Mouse (Mus musculus) left cerebral cortex, adult 11 months (tissue): ENCODE data around the gene Kcnab3.

ENCODE experiments used
- DNase-seq: peaks from one replicate; pipeline ENCODE4 v3.0.0; 2022; ENCODE audit warnings: low spot score

Kcnab3 gene

DNA sequence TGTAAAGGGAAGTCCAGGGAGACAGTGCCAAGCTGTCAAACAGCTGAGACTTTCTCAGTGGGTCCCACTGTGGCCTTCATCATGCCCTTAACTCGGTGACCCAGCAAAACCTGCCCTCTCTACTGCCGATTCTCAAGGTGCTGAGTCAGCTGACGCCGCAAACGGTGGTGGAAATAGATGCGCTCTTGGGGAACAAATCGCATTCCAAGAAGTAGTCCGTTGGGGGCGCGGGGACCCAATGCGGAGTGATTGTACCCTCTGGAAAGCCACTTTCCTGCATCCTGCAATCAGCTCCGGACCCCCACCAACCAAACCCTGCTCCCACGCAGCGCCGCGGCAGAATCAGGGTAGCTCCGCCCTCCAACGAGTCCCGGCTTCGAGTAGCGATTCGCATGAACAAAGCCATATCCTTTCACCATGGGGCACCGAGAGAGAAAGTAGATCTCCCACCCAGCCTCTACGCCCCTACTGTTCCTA, 5.9 kb downstream of the Kcnab3 start:
- peak; percentile 57 for DNase-seq

DNA sequence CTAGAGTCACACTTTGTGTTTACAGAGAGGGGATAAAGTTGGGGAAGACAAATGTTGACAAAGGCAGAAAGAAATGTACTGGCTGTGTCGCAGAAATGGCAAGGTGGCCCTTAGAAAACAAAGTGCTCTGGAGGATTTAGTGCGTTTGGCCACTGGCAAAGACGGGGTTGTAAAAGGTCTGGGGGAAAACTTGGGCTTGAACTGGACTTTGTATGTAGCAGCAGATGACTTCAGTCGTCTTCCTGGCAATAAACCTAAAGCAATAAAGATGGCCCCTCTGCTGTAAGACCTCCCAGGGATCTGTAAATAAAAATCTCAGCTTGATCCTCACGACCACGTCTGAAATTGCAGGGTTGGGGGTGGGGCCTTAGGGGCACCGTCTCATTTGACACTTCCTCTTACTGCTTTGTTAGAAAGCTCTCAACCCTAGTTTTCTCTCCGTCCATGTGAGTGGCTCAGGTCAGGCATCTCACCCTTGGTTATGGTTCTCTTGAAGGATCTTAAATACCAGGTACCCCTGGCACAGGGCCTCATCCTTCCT, 6.7 kb downstream of the Kcnab3 start:
- DNase-seq = no peak

- no peak for DNase-seq
Measured at GRCm38 (mm10) chr11:69333922-69334321, 7.9 kb downstream of the Kcnab3 start.

GRCm38 (mm10) chr11:69334796-69335195, 8.7 kb downstream of the Kcnab3 start:
- DNase-seq = no peak

- peak; percentile 66 for DNase-seq
Measured at GRCm38 (mm10) chr11:69340161-69341131, 14.4 kb downstream of the Kcnab3 start, which contains the start of gene Rnf227. Gene Rnf227, plus strand, starts transcription at chr11:69340461.

GRCm38 (mm10) chr11:69346441-69346840, 20.4 kb downstream of the Kcnab3 start:
- DNase-seq = no peak

DNA sequence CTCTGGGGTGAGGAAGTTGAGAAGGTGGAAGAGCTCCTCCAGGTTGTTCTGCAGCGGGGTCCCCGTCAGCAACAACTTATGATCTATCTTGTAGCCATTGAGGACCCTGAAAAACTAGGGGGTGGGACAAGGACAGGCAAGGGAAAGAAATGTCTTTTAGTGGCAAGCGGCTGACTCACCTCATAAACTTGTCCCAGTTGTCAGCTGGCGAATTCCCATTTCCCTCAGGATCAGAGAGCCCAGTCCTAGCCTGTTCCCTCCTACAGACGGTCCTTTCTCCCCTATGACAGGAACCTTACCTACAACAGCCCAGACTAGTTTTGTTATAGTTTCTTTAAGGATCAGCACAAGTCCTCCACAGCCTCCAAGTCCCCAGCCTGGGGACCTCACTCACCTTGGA, 30.5 kb downstream of the Kcnab3 start:
- no peak for DNase-seq

GRCm38 (mm10) chr11:69357690-69358089, 31.6 kb downstream of the Kcnab3 start:
- no peak for DNase-seq

- no peak for DNase-seq
Measured at GRCm38 (mm10) chr11:69362021-69362420, 36.0 kb downstream of the Kcnab3 start.

DNA sequence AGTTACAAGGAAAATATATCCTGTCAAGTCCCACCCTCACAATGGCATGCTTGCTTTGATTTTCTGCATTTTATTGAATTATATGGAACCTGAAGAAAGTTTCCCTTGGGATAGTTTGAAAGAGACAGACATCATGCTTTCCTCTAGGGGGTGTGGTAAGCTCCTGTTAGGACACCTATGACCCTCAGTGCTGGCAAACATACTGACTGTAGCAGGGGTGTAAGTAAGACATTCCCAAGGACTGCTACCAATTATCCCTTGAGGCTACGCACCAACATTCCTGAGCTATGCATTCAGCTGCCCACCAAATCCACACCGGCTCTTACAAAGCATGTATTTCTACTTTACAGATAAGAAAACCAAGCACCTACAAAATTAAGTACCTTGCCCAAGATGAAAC, 36.4 kb downstream of the Kcnab3 start:
- DNase-seq = no peak

DNA sequence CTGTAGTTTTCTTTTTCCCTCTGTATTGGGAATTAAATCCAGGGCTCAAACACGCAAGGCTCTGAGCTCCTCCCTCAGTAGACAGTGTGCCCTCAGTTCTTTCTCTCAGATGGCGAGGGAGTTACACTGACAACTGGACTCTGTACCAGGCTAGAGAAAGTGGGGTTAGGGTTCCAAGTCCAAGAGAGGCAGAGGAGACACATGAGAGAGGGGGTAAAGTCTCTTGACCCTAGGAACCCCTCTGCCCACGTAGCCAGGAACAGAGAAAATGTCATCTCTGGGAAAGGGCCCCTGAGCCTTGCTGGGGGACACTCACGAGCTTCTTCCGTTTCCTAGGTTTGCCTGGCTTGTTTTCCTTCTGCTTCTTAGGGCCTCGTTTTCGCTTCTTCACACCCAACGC, 38.3 kb downstream of the Kcnab3 start:
- DNase-seq = no peak

GRCm38 (mm10) chr11:69364910-69365309, 38.9 kb downstream of the Kcnab3 start:
- DNase-seq = peak; percentile 87

DNA sequence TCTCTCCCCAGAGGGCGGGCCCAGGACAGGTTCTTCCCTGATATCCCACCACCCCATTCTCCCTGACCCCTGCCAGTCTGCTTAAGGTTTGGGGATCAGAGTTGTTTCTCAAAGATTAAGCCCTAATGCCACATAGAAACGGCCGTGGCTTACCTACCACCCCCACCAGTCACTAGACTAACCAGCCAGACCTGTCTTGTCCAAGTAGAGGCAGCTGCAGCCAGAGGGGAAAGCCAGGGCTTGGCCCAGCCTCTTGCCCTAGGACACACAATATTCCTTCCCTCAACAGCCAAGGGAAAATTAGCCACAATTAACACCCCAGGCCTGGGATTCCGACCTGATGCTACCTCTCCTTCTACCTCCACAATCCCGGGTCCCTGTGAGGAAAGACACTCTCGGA, 39.7 kb downstream of the Kcnab3 start:
- no peak for DNase-seq

- peak; percentile 92 for DNase-seq
Measured at GRCm38 (mm10) chr11:69366157-69366854, 40.2 kb downstream of the Kcnab3 start.

DNA sequence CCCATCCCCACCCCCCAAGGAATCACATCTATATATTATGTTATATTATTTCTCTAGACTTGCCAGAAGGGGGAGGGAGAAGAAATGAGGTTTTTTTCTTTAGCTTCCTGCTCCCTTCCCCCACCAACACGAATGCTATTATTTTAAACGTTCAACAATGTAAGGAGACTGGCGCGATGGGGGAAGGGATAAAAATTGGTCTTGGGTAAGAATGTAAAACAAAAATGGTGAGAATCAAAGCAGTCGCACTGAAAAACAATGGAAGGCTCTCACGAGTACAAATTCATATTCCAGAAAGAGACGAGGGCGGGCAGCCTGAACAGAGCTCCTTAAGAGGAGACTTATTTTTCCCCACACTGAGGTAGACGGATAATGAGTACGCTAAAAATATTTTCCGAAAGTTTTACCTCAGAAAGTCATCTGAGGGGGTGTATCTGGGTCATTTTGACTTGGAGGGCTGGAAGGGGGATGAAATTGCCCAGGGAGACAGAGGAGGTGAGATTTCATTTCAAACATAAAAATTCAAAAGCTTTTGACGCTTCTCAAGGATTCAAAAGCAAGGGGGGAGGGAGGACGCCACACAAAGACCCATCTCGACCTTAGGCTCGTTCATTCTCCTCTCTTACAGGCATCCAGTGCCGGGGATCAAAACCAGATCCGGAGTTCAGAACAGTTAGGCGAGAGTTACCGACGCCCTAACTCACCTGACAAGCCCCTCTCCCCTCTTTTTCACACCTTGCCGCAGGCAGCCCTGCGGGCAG, 41.0 kb downstream of the Kcnab3 start:
- no peak for DNase-seq

GRCm38 (mm10) chr11:69367616-69368355, 41.7 kb downstream of the Kcnab3 start:
- no peak for DNase-seq

- no peak for DNase-seq
Measured at GRCm38 (mm10) chr11:69368356-69369214, 42.5 kb downstream of the Kcnab3 start.

DNA sequence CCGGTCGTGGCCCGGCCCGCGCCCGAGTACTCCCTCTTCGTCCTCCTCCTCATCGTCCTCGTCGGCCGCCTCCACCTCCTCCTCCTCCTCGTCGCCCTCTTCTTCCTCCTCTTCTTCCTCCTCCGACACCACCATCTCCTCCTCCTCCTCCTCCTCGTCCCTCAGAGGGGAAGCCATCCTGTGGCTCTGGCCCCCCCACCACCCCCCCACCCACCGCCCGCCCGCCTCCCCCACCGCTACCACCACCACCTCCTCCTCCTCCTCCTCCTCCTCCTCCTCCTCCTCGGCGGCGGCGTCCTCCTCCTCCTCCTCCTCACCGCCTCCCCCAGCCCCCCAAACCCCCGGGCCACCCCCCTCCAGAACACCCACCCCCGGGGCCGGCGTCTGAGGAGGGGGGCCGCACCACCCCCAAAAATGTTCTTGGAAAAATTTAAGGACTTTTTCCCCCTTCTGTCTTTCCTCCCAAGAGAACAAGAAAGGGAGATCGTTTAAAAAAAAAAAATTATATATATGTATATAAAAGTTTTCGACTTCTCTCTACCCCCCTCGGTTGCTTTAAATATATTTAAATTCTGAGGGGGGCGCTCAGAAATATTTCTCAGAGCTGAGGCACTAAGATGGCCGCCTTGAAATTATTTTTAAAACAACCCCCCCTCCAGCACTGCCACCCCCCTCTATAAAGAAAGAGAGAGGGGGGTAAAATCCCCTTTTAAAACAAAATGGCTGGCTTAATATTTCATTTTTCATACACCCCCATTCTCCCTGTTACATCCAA, 43.3 kb downstream of the Kcnab3 start, which contains the start of gene Chd3:
Gene Chd3 (minus strand): TSS at position 192 of the 775 bp plus-strand sequence.
- no peak for DNase-seq
